Mouse (Mus musculus) midbrain, embryonic 11.5 days (tissue): Measurements from ENCODE around the gene St6galnac1. TPM values are rescaled to one million over a fixed set of nuclear protein-coding genes. Genes with fewer than 3 reads are reported as not detected.
"Not testable (repeated sequence)": the region's sequence is repeated elsewhere in the genome, so short reads cannot be mapped to it uniquely, and the experiment has no call there.

Experiments used
- ATAC-seq: fragments of 200-750 bp; cut with Nextera tagmentation; 2 replicates; pipeline ENCODE4 v1.8.0; 2017; ENCODE audit warnings: moderate TSS enrichment, moderate library complexity; ENCODE audit not compliant: low FRiP score
- DNase-seq: peaks from one replicate; pipeline ENCODE4 v3.0.0; 2015; ENCODE audit warnings: low spot score; ENCODE audit errors: missing footprints
- H3K27ac ChIP-seq: fragments of 300-500 bp; sonication (generic); 2 replicates; pipeline ENCODE4 v1.5.1; 2014; ENCODE audit warnings: low read depth, low read length
- H3K27me3 ChIP-seq: fragments of 300-500 bp; sonication (generic); 2 replicates; pipeline ENCODE4 v1.6.1; 2014; ENCODE audit warnings: mild to moderate bottlenecking, low read length, moderate library complexity, mixed read lengths; ENCODE audit not compliant: control insufficient read depth, insufficient read depth
- H3K36me3 ChIP-seq: fragments of 300-500 bp; sonication (generic); 2 replicates; pipeline ENCODE4 v1.6.1; 2014; ENCODE audit warnings: mild to moderate bottlenecking, low read length, moderate library complexity, mixed read lengths; ENCODE audit not compliant: control insufficient read depth, insufficient read depth
- H3K4me1 ChIP-seq: fragments of 300-500 bp; sonication (generic); 2 replicates; pipeline ENCODE4 v1.6.1; 2014; ENCODE audit warnings: low read length; ENCODE audit not compliant: control insufficient read depth, insufficient read depth
- H3K4me2 ChIP-seq: fragments of 300-500 bp; sonication (generic); 2 replicates; pipeline ENCODE4 v1.6.1; 2014; ENCODE audit warnings: mild to moderate bottlenecking, moderate library complexity
- H3K4me3 ChIP-seq: fragments of 300-500 bp; sonication (generic); 2 replicates; pipeline ENCODE4 v1.5.1; 2014; ENCODE audit warnings: low read depth, low read length
- H3K9ac ChIP-seq: fragments of 300-500 bp; sonication (generic); 2 replicates; pipeline ENCODE4 v1.6.1; 2014; ENCODE audit warnings: low read length
- H3K9me3 ChIP-seq: fragments of 300-500 bp; sonication (generic); 2 replicates; pipeline ENCODE4 v1.6.1; 2016; ENCODE audit warnings: low read length; ENCODE audit not compliant: control insufficient read depth
- WGBS: fragments of 180-500 bp; shearing (Covaris S2); extraction: QIAGEN DNeasy Blood & Tissue Kit; methylation state at CpG from one replicate; pipeline ENCODE4 v1.1.7; 2014; 5-methylcytosine and 5-hydroxymethylcytosine counted together
- polyA plus RNA-seq: library from polyadenylated mRNA; unstranded; fragments of >200 nt; fragmentation: Nextera tagmentation; extraction: Ambion mirVana; gene quantifications from 2 replicates; pipeline ENCODE4 v1.2.1, GENCODE M21; 2014

St6galnac1 gene
- polyA plus RNA-seq, 1 experiment from 2014 or later, result not detected

DNA sequence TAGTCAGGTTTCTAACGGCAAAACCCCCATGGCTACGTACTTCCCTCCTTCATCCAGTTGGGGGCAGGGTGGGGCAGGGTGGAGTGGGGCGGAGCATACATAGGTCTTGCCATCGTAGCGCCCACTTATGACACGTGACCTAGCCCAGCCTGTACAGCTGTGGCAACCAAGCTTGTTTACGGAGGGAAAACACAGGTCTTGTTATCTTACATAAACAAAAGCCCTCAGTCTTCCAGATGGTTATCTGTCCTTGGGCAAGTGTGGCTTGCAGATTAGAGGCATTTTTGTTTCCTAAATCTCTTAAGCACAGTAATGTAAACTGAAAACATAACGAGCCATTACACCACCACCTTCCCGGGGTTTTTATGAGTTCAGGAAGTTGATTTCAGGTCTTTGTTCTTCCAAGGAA, 7.4 kb upstream of the St6galnac1 start:
- no peak overlapping the region for H3K9ac ChIP-seq
- H3K4me1 ChIP-seq, result no peaks in the 10 kb centered on the region
- H3K27me3 ChIP-seq, result no peaks in the 10 kb centered on the region
- ATAC-seq (no peak), DNase-seq (no peak)
- H3K4me2 ChIP-seq, result no peak overlapping the region
- 83% methylated on average over 9 of the region's 9 CpGs for WGBS
- no peak overlapping the region for H3K27ac ChIP-seq
- H3K4me3 ChIP-seq, result no peak overlapping the region
- no peaks in the 10 kb centered on the region for H3K9me3 ChIP-seq
- no peaks in the 10 kb centered on the region for H3K36me3 ChIP-seq

DNA sequence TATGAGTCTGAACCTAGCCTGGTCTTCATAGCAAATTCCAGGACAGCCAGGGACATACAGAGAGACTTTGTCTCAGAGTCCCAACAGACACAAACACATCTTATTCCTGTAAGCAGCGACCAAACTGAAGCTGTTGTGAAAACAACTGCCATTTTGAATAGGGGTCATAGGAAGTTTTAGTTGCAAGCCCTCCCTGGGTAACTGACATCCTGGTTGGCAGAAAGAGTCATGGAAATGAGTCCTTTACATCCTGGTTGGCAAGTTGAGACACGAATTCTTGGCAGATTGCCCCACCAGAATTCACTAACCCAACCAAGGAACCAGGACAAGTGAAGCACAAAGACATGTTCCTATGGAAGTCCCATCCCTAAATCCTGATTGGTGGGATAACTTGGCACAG, 2.1 kb downstream of the St6galnac1 start:
- no peak for ATAC-seq
- no peaks in the 10 kb centered on the region for H3K27me3 ChIP-seq
- H3K36me3 ChIP-seq, result no peaks in the 10 kb centered on the region
- H3K4me1 ChIP-seq, result no peaks in the 10 kb centered on the region
- H3K9ac ChIP-seq, result no peak overlapping the region
- no peak overlapping the region for H3K4me2 ChIP-seq
- H3K27ac ChIP-seq, result no peak overlapping the region
- WGBS, result 58% methylated on average over 2 of the region's 2 CpGs
- no peak overlapping the region for H3K4me3 ChIP-seq
- DNase-seq, result no peak
- H3K9me3 ChIP-seq, result no peaks in the 10 kb centered on the region

DNA sequence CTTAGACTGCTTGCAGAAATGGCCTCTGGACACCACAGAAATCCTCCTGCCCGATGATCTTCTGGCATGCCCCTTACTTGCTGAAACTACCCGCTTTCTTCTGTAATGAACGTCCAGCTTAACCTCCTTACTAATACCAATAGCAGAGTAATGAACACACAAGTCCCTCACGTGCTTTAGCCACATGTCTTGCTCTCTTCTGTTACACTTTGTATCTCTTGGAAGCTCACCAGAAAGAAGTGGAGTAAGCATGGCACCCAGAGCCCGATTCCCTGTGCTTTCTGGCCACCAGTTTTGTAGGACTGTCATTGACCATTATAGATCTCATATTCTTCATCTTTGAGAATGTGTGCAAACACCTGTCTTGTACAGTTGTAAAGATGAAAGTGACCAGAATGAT, 5.4 kb downstream of the St6galnac1 start:
- H3K36me3 ChIP-seq, result no peaks in the 10 kb centered on the region
- no peak overlapping the region for H3K4me3 ChIP-seq
- H3K27ac ChIP-seq, result no peak overlapping the region
- H3K9ac ChIP-seq, result no peak overlapping the region
- H3K4me2 ChIP-seq, result no peak overlapping the region
- no peaks in the 10 kb centered on the region for H3K9me3 ChIP-seq
- ATAC-seq, result no peak
- DNase-seq, result no peak
- no peaks in the 10 kb centered on the region for H3K4me1 ChIP-seq
- 88% methylated on average over 5 of the region's 5 CpGs for WGBS
- no peaks in the 10 kb centered on the region for H3K27me3 ChIP-seq

DNA sequence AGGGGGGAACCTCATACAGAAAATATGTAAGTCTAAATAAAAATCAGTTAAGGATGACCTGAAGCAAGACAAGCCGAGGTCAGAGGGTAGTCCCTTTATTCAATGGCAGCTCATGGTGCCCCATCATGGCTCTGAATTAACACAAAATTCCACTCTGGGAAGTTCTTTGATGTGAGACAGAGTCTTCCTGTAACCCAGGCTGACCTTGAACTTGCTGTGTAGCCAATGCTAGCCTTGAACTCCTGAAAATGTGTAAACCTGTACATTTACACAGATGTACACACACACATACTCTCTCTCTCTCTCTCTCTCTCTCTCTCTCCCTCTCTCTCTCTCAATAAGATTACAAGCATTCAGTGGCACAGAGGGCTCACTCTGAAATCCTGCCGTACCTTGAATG, 10.4 kb downstream of the St6galnac1 start:
- Histone ChIP-seq H3K27ac (no peak overlapping the region), H3K4me1 (no peaks in the 10 kb centered on the region), H3K9me3 (no peaks in the 10 kb centered on the region), H3K4me2 (no peak overlapping the region), H3K27me3 (no peaks in the 10 kb centered on the region), H3K36me3 (no peaks in the 10 kb centered on the region), H3K4me3 (no peak overlapping the region), H3K9ac (no peak overlapping the region)
- DNase-seq (no peak), ATAC-seq (no peak)
- WGBS, result 88% methylated on average over 2 of the region's 2 CpGs

DNA sequence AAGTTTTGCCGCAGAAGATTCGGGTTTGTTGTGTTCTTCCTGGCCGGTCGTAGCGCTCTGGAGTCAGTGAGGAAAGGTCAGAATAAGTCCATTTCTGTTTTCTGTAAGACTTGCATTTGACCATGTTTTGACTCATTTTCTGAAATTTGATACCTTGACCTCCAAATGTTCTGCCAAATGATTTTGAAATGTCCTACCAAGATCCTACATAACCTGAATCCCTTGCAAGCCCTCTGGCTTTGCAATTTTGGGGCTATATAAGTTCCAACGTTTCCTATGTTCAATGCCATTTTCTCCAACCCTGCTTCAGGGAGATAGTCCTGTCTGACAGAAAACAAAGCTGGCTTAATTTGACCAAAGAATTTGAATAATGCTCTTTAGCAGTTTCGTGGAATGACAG, 11.0 kb downstream of the St6galnac1 start:
- no peaks in the 10 kb centered on the region for H3K9me3 ChIP-seq
- no peaks in the 10 kb centered on the region for H3K4me1 ChIP-seq
- ATAC-seq, result no peak
- no peaks in the 10 kb centered on the region for H3K27me3 ChIP-seq
- no peak overlapping the region for H3K4me3 ChIP-seq
- no peaks in the 10 kb centered on the region for H3K36me3 ChIP-seq
- no peak for DNase-seq
- no peak overlapping the region for H3K9ac ChIP-seq
- no peak overlapping the region for H3K27ac ChIP-seq
- 93% methylated on average over 7 of the region's 7 CpGs for WGBS
- H3K4me2 ChIP-seq, result no peak overlapping the region

DNA sequence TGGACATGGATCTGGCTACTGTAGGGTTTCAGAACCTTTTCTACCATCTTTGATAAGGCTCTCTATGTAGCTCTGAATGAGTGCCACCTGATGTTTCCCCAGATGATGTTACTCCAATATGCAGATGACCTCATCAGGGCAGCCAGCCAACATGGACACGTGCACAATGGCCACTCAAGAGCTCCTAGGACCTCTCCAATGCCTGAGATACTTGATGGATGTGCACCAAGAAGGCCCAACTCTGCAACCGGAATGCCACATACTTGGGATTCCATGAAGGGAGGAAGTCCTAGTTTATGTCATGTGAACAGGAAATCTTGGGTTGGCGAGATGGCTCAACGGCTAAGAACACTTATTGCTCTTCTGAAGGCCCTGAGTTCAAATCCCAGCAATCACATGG, 20.1 kb downstream of the St6galnac1 start:
- Histone ChIP-seq H3K9ac (no peak overlapping the region), H3K4me3 (no peak overlapping the region), H3K27me3 (no peaks in the 10 kb centered on the region), H3K9me3 (no peaks in the 10 kb centered on the region), H3K4me2 (no peak overlapping the region), H3K27ac (no peak overlapping the region), H3K36me3 (no peaks in the 10 kb centered on the region), H3K4me1 (no peaks in the 10 kb centered on the region)
- ATAC-seq (no peak), DNase-seq (no peak)
- 89% methylated on average over 4 of the region's 4 CpGs for WGBS

DNA sequence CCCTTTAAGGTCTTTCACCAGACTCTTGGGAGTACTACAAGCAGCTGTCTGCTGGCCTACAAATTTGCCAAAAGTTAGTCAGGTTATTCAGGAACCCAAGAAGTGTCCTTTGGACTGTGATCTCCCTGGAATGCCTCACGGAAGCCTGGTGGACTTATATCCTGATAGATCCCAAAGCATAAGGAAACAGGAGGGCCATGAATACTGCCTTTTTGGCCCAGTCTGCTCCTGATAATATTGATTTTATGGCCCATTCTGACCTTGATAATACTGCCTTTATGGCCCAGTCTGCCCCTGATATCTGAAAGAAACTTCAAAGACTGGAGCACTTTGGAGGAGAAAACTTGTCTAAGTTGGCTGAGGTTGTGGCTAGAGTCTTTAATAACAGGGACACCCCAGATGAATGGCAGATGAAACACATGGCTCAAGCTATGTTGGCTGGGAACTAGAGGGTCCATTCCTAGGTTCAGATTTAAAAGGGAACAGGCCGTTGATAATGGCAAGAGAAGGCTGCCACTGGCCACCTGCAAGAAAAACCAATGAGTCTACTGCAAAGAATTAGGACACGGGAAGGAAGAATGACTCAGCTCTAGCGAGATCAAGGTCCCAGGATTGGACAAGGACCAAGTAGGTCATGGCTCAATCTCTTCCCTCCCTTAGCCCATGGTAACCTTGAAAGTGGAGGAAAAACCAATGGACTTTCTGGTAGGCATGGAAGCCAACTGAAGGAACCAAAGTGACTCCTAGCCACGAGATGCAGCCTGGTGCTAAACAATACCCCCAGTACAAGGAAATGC, 21.4 kb downstream of the St6galnac1 start:
- 87% methylated on average over 5 of the region's 5 CpGs for WGBS
- Histone ChIP-seq H3K4me1 (no peaks in the 10 kb centered on the region), H3K9ac (no peak overlapping the region), H3K9me3 (no peaks in the 10 kb centered on the region), H3K36me3 (no peaks in the 10 kb centered on the region), H3K27me3 (no peaks in the 10 kb centered on the region), H3K27ac (no peak overlapping the region), H3K4me2 (no peak overlapping the region), H3K4me3 (no peak overlapping the region)
- DNase-seq (no peak), ATAC-seq (no peak)

DNA sequence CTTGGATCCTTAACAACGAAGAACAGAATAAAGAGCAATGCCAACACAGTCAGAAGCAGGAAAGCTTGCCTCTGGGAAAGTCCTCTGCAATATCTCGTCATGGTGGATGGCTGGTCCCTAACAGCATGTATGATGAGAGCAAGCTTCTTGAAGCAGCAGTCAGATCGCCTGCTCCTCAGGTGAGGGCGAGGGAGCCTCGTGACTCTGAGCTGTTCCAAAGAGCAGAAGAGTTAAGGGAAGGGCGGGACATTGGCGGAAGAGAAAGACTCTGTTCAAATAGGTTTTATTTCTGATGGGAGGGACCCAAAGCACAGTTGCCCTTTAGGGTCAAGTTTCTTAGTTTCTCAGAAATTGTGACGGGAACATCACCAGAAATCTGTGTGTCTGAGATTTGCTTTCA, 25.6 kb downstream of the St6galnac1 start:
- H3K27ac ChIP-seq, result no peak overlapping the region
- H3K4me3 ChIP-seq, result no peak overlapping the region
- H3K4me2 ChIP-seq, result no peak overlapping the region
- H3K9me3 ChIP-seq, result no peaks in the 10 kb centered on the region
- no peaks in the 10 kb centered on the region for H3K4me1 ChIP-seq
- no peaks in the 10 kb centered on the region for H3K36me3 ChIP-seq
- no peaks in the 10 kb centered on the region for H3K27me3 ChIP-seq
- H3K9ac ChIP-seq, result no peak overlapping the region
- 86% methylated on average over 8 of the region's 8 CpGs for WGBS
- no peak for ATAC-seq
- no peak for DNase-seq

DNA sequence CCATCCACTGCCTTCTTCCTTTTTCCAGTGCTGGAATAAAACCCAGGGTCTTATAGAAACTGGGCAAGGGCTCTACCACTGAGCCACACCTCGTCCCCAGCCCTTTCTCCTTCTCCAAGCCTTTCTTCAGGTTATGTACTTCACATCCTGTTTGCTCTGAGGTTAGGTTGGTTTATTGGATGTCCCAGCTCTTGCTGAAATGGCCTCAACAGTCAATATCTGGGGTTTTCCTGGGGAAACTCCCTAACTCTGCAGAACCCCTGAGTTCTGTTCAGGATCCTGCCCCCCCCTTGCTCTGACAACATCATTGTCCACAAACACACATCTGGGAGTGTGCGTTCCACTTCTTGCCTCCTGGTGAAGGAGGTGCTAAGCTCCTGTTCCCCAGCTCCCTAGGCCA, 26.6 kb downstream of the St6galnac1 start:
- not testable (repeated sequence) for H3K36me3 ChIP-seq, H3K9ac ChIP-seq, H3K4me3 ChIP-seq, DNase-seq, H3K4me1 ChIP-seq, ATAC-seq, H3K9me3 ChIP-seq, H3K4me2 ChIP-seq, H3K27me3 ChIP-seq, H3K27ac ChIP-seq
- WGBS, result 81% methylated on average over 2 of the region's 2 CpGs
